Mouse (Mus musculus) spleen, postnatal 0 days (tissue): ENCODE measurements around the gene Prpf4. TPM values are rescaled to one million over a fixed set of nuclear protein-coding genes. Genes with fewer than 3 reads are reported as not detected.

Experiments used
- polyA plus RNA-seq: library from polyadenylated mRNA; unstranded; fragments of >200 nt; fragmentation: Nextera tagmentation; extraction: Ambion mirVana; gene quantifications from 2 replicates; pipeline ENCODE4 v1.2.1, GENCODE M21; 2015

Gene Prpf4
- 12.7 and 13.3 TPM in 2 replicates for polyA plus RNA-seq

DNA sequence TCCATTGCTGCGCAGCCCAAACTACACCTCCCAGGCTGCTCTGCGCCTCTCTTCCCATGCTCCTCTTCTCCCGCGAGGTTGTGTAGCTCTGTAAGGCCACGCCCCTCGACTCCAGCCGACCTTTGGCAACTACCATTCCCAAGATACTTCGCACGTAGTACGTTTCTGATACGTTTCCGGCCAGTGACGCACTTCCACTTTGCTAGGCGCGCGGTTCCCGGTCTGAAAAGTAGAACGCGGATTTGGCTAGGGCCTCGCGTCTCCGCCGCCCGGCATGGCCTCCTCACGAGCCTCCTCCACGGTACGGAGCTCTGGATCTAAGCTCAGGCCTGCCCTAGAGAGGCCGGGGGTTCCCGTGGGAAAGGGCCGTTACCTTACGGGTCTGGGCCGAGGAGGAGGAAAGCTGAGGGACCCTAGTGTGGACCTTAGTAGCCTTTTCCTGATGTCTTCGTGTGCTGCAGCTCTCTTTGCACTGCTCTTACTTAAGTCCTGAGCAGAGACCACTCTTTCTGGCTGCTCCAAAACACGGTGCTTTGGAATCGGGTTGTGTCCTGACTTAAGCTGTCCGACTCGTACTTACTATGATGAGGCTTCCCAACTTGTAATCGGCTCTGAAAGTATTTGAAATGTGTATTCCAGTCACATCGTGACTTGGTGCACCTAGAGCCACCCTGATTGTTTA lies at the start of gene Prpf4, which contains the start of gene Cdc26:
Gene Prpf4, plus strand, starts transcription at position 197 of the 682 bp plus-strand sequence.
Gene Cdc26, minus strand, starts transcription at position 42 of the 682 bp plus-strand sequence.

DNA sequence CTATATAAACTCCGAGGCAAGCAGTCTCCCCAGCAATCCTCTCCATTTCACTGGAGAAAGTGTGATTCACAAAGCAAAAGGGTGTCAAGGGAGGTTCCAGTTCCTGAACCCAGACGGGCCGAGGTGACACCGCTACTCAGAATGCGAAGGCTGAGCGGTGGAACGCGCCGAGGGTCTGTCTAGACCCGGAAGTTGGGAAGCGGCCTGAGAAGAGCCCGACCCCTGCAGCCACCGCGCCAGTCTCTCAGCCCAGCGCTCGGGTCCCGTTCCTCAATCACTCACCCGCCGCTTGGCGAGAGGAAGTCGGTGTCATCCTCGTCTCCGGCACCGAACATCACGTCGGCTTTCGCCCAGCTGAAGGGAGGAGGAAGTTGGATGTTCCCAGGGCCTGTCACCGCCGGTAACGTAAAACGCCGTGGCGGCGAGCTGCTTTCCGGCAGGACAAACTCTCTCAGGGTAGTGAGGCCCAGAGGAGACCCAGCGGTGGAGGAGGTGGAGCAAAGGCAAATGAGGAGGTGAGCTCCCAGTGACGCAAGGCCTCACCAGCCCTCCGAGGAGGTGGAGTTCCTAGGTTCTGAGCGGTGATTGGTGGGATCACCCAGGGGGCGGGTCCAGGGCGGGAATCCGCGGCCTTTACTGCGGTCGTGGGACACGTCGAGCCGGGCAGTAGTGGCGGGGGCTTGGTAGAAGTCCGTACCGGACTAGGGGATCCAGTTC lies 48.4 kb upstream of the Prpf4 start, which contains the start of the genes Fkbp15 and Slc31a1:
Gene Fkbp15, minus strand, starts transcription at position 461 of the 717 bp plus-strand sequence.
Gene Slc31a1, plus strand, starts transcription at position 640 of the 717 bp plus-strand sequence.

GRCm38 (mm10) chr4:62435081-62435480 lies 26.5 kb downstream of the Prpf4 start, which contains the start of gene Rnf183:
TSS of gene Rnf183 (minus strand) at chr4:62435252.

DNA sequence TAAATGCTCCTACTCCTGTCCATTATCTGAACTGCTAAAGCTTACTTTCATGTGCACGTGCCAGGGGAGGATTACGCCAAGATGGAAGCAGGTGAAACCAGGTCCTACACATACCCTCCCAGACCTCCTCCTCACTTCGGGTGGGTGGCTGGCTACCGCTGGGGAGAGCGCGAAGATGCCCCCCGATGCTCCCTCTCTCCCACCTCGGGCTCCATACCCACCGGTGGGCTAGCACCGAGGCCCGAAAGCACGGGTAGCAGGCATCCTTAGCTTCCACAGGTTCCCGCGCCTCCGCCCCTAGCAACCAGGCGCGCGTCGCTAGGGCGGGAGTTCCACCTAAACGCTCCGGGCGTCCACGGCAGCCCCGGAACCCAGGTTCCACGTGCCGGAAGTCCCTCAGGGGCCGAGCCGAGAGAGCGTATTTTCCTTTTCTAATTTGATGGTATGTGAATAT lies 62.0 kb downstream of the Prpf4 start, which contains the start of gene Wdr31:
Gene Wdr31, minus strand, starts transcription at position 299 of the 454 bp plus-strand sequence.

Other genes with a start within 250 kb of the Prpf4 start
- 1.2 and 2.0 TPM in 2 replicates for gene Zfp37, start 177.8 kb upstream of the Prpf4 start, polyA plus RNA-seq
- gene Slc31a2, start 146.2 kb upstream of the Prpf4 start, polyA plus RNA-seq = 15.7 and 21.4 TPM in 2 replicates
- 18.5 and 21.3 TPM in 2 replicates for gene Fkbp15, start 48.2 kb upstream of the Prpf4 start, polyA plus RNA-seq
- gene Slc31a1, start 48.1 kb upstream of the Prpf4 start, polyA plus RNA-seq = 21.1 and 22.6 TPM in 2 replicates
- gene Cdc26, start 155 bp upstream of the Prpf4 start, polyA plus RNA-seq = 89.9 and 92.8 TPM in 2 replicates
- gene Rnf183, start 26.5 kb downstream of the Prpf4 start, polyA plus RNA-seq = not detected in 2 replicates
- 2.2 and 2.6 TPM in 2 replicates for gene Wdr31, start 62.1 kb downstream of the Prpf4 start, polyA plus RNA-seq
- gene Bspry, start 71.3 kb downstream of the Prpf4 start, polyA plus RNA-seq = 0.19 and 0.86 TPM in 2 replicates
- gene Hdhd3, start 94.7 kb downstream of the Prpf4 start, polyA plus RNA-seq = 2.4 and 4.0 TPM in 2 replicates
- 533 and 652 TPM in 2 replicates for gene Alad, start 111.1 kb downstream of the Prpf4 start, polyA plus RNA-seq
- gene Pole3, start 116.3 kb downstream of the Prpf4 start, polyA plus RNA-seq = 71.2 and 84.8 TPM in 2 replicates
- 0.08 and 0.18 TPM in 2 replicates for gene 4933430I17Rik, start 116.6 kb downstream of the Prpf4 start, polyA plus RNA-seq
- gene Rgs3, start 151.1 kb downstream of the Prpf4 start, polyA plus RNA-seq = 17.6 and 23.6 TPM in 2 replicates